Mouse (Mus musculus): Measurements from ENCODE around the gene Gm12789. TPM values are rescaled to one million over a fixed set of nuclear protein-coding genes. Genes with fewer than 3 reads are reported as not detected.
"Not testable (repeated sequence)": the region's sequence is repeated elsewhere in the genome, so short reads cannot be mapped to it uniquely, and the experiment has no call there.

Gm12789 gene
- not detected in 2 replicates for total RNA-seq (2017)

DNA sequence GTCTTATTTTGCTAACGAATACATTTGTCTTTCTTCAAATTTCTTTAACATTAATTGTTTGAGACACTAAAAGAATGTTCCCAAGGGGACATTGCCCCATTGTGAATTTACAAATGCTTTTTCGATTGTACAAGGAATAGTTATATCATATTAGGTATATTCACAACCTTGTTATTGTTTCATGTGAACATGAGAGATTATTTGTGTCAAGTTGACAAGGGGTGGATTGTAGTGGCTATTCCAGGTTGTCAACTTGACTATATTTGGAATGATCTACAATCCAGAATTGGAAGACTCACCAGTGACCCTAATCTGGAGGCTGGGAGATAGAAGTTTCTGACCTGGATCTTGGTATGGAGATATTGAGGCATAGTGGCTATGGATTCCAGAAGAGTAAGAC is at the start of gene Gm12789:
TSS of gene Gm12789 (plus strand) at position 301 of the 400 bp plus-strand sequence.
- ATAC-seq (replicated peaks in 1 of 2; ENCODE audit: insufficient read depth in 1 of 2, low FRiP score in 2 of 2, low TSS enrichment in 1 of 2, low read depth in 1 of 2, poor library complexity in 2 of 2, severe bottlenecking in 2 of 2) = not testable (repeated sequence)

DNA sequence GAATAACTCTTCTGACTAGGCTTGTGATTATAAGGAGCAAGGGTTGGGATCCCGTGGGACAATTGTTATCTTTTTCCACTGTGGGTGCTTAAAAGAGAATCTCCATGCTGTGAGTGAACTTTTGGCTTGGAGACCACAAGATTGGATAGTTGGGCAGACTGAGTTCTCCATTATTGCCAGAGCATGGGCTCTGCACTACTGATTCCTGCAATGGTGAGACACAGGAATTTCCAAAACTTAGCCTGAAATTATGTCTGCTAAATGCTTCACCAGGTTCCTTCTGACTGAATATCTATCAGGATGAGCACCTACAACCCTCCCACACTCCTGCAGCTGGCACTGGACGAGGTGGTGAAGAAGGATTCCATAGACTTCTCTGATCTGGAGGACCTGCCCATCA is 46.3 kb upstream of the Gm12789 start, which contains the start of gene Gm12794:
TSS of gene Gm12794 (plus strand) at position 301 of the 400 bp plus-strand sequence.
- not testable (repeated sequence) for ATAC-seq (replicated peaks in 1 of 2; ENCODE audit: insufficient read depth in 1 of 2, low FRiP score in 2 of 2, low TSS enrichment in 1 of 2, low read depth in 1 of 2, poor library complexity in 2 of 2, severe bottlenecking in 2 of 2)

DNA sequence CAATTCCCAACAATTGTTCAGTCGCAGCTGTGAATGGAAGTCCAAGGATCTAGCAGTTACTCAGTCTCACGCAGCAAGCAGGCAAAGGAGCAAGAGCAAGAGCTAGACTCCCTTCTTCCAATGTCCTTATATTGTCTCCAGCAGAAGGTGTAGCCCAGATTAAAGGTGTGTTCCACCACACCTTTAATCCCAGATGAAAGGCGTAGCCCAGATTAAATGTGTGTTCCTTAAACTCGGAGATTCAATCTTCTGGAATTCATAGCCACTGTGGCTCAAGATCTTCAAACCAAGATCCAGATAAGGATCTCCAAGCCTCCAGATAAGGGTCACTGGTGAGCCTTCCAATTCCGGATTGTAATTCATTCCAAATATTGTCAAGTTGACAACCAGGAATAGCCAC is 5.5 kb upstream of the Gm12789 start, which contains the start of gene Gm12790:
TSS of gene Gm12790 (minus strand) at position 101 of the 400 bp plus-strand sequence.
- not testable (repeated sequence) for ATAC-seq (replicated peaks in 1 of 2; ENCODE audit: insufficient read depth in 1 of 2, low FRiP score in 2 of 2, low TSS enrichment in 1 of 2, low read depth in 1 of 2, poor library complexity in 2 of 2, severe bottlenecking in 2 of 2)

DNA sequence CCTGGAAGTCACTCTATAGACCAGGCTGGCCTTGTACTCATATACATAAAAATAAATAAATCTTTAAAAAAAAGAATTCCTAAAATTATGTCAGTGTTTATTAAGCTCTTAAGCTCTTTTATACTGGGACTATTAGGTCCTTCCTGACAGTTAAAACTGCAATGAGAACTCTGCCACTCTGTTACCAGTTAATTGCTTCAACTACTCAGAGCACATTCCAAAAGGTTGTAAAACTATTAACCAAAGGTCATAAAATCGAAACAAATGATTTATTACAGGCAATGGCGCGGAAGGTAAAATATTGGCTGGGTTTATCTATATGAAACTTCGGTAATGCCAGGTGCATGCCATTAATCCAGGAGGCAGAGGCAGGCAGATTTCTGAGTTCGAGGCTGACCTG is 748 bp upstream of the Gm12789 start:
- ATAC-seq (replicated peaks in 1 of 2; ENCODE audit: insufficient read depth in 1 of 2, low FRiP score in 2 of 2, low TSS enrichment in 1 of 2, low read depth in 1 of 2, poor library complexity in 2 of 2, severe bottlenecking in 2 of 2) = no peak

DNA sequence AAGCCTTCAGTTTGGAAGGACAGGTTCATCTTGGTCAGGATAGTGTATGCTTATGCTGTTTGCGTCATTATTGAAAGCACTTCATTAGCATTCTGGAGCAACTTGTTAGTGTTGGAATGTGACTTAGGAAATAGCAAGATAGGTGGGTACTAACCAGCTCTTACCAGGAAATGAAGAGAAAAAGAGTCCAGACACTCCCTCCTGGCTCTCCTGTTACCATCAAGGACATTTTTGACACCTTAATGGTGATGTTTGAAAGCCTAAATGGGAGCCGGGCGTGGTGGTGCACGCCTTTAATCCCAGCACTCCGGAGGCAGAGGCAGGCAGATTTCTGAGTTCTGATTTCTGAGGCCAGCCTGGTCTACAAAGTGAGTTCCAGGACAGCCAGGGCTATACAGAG is 11.0 kb downstream of the Gm12789 start:
- no peak for ATAC-seq (replicated peaks in 1 of 2; ENCODE audit: insufficient read depth in 1 of 2, low FRiP score in 2 of 2, low TSS enrichment in 1 of 2, low read depth in 1 of 2, poor library complexity in 2 of 2, severe bottlenecking in 2 of 2)

DNA sequence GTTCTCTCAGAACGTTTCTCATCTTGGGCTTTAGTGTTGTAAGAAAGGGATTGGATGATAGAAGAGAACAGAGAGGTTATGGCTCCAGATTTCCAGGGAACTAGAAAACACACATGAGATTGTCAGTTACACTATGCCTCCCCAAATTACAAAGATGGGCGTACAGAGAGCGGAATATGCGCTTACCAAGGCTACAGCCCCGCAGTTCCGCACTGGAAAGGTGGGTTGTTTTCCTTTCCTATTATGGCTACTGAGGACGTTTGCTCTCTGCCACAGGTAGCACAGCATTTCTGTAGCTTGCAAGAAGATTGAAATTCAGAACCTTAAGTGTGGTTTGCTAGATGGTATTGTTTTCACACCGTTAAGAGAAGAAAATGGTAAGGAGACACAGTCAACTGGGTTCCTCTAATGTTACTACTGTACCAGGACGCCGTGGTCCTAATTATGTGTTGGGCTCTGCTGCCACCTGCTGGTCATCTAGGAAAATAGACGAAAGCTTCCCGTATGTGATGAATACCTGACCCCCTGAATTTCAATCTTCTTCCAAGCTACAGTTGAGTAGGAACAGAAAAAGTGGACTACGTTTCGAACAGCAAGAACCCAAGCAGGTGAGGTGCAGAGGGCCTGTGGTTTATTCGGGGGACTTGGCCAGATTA is 12.0 kb downstream of the Gm12789 start:
- peak; percentile 80 to 86 for ATAC-seq (replicated peaks in 1 of 2; ENCODE audit: insufficient read depth in 1 of 2, low FRiP score in 2 of 2, low TSS enrichment in 1 of 2, low read depth in 1 of 2, poor library complexity in 2 of 2, severe bottlenecking in 2 of 2)

DNA sequence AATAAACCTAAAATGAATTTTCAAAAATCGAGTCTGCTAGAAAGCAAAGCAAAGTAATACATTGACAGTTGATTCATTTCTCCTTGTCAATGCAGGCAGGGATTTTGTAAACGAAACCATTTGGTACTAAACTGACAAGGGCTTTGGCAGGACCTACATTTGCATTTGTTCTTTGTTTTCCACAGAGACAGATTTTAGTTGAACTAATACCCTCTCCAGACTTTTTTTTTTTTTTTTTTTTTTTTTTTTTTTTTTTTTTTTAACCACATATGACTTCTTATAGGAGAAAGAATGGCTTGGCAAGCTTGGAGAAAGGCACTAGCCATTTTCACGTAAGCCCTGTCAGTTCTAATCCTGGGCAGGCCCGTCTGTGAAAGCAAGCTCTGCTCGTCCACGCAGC is 40.2 kb downstream of the Gm12789 start:
- ATAC-seq (replicated peaks in 1 of 2; ENCODE audit: insufficient read depth in 1 of 2, low FRiP score in 2 of 2, low TSS enrichment in 1 of 2, low read depth in 1 of 2, poor library complexity in 2 of 2, severe bottlenecking in 2 of 2) = no peak

Other genes starting within 250 kb of the Gm12789 start
- gene B020004J07Rik, start 142.6 kb upstream of the Gm12789 start, total RNA-seq (2017) = not detected in 2 replicates
- gene C130073F10Rik, start 92.8 kb upstream of the Gm12789 start, total RNA-seq (2017) = not detected in 2 replicates
- gene Gm12800, start 77.5 kb upstream of the Gm12789 start, total RNA-seq (2017) = not detected in 2 replicates
- not detected in 2 replicates for gene Gm12794, start 46.2 kb upstream of the Gm12789 start, total RNA-seq (2017)
- not detected in 2 replicates for gene Gm12790, start 5.6 kb upstream of the Gm12789 start, total RNA-seq (2017)
- 165 and 214 TPM in 2 replicates for gene Pde4b, start 100.9 kb downstream of the Gm12789 start, total RNA-seq (2017)